Mouse (Mus musculus) limb, embryonic 13.5 days (tissue): Measurements from ENCODE around the gene Apol6. TPM values are rescaled to one million over a fixed set of nuclear protein-coding genes. Genes with fewer than 3 reads are reported as not detected.
A peak's percentile ranks its signal among the peaks of the same experiment; 100 is the strongest.
"Not testable (repeated sequence)": the region's sequence is repeated elsewhere in the genome, so short reads cannot be mapped to it uniquely, and the experiment has no call there.

Source experiments
- ATAC-seq: fragments of 200-750 bp; cut with Nextera tagmentation; 2 replicates; pipeline ENCODE4 v1.8.0; 2017; ENCODE audit warnings: low read depth, moderate number of reproducible peaks, moderate TSS enrichment; ENCODE audit not compliant: low FRiP score
- H3K27ac ChIP-seq: fragments of 300-500 bp; sonication (generic); 2 replicates; pipeline ENCODE4 v1.5.1; 2015; ENCODE audit warnings: inconsistent platforms, mild to moderate bottlenecking, moderate library complexity
- H3K27me3 ChIP-seq: fragments of 300-500 bp; sonication (generic); 2 replicates; pipeline ENCODE4 v1.6.1; 2015; ENCODE audit warnings: mild to moderate bottlenecking, inconsistent platforms
- H3K36me3 ChIP-seq: fragments of 300-500 bp; sonication (generic); 2 replicates; pipeline ENCODE4 v1.6.1; 2015; ENCODE audit warnings: inconsistent platforms, mild to moderate bottlenecking, moderate library complexity
- H3K4me1 ChIP-seq: fragments of 300-500 bp; sonication (generic); 2 replicates; pipeline ENCODE4 v1.6.1; 2015; ENCODE audit warnings: inconsistent platforms
- H3K4me2 ChIP-seq: fragments of 300-500 bp; sonication (generic); replicated peaks from 2 replicates; pipeline ENCODE4 v1.6.1; 2015; ENCODE audit warnings: inconsistent platforms, mild to moderate bottlenecking, moderate library complexity
- H3K4me3 ChIP-seq: fragments of 300-500 bp; sonication (generic); 2 replicates; pipeline ENCODE4 v1.5.1; 2015; ENCODE audit warnings: moderate library complexity, mild to moderate bottlenecking, inconsistent platforms
- H3K9ac ChIP-seq: fragments of 300-500 bp; sonication (generic); 2 replicates; pipeline ENCODE4 v1.6.1; 2015; ENCODE audit warnings: mild to moderate bottlenecking, inconsistent platforms
- H3K9me3 ChIP-seq: fragments of 300-500 bp; sonication (generic); 2 replicates; pipeline ENCODE4 v1.6.1; 2016; ENCODE audit warnings: inconsistent platforms
- WGBS: fragments of 180-500 bp; shearing (Covaris S2); methylation state at CpG from one replicate; pipeline ENCODE4 v1.1.7; 2015; 5-methylcytosine and 5-hydroxymethylcytosine counted together
- polyA plus RNA-seq: library from polyadenylated mRNA; unstranded; fragments of >200 nt; fragmentation: Nextera tagmentation; extraction: Ambion mirVana; gene quantifications from 2 replicates; pipeline ENCODE4 v1.2.1, GENCODE M21; 2015

Gene Apol6
- polyA plus RNA-seq, 1 experiment from 2014 or later, result not detected

- Histone ChIP-seq H3K27me3 (no peaks in the 10 kb centered on the region), H3K4me2 (no peak overlapping the region), H3K9me3 (peaks cover 6% of the 10 kb centered on the region), H3K27ac (peak overlapping the region; percentile 10; the same call in 1 of the 2 replicates), H3K4me3 (no peak overlapping the region), H3K36me3 (no peaks in the 10 kb centered on the region), H3K9ac (no peak overlapping the region), H3K4me1 (no peaks in the 10 kb centered on the region; the same call in 1 of the 2 replicates)
- ATAC-seq, result no peak
- WGBS, result 45% methylated on average over 6 of the region's 6 CpGs
Observed at GRCm38 (mm10) chr15:77056001-77056790, 11.7 kb downstream of the Apol6 start.

- Histone ChIP-seq H3K27me3 (no peaks in the 10 kb centered on the region), H3K4me2 (no peak overlapping the region), H3K4me3 (no peak overlapping the region), H3K27ac (no peak overlapping the region), H3K9me3 (peaks cover 6% of the 10 kb centered on the region), H3K36me3 (no peaks in the 10 kb centered on the region), H3K9ac (no peak overlapping the region), H3K4me1 (no peaks in the 10 kb centered on the region; the same call in 1 of the 2 replicates)
- no peak for ATAC-seq
- 51% methylated on average over 3 of the region's 3 CpGs for WGBS
Observed at GRCm38 (mm10) chr15:77056791-77057051, 12.2 kb downstream of the Apol6 start.

- Histone ChIP-seq H3K27ac (no peak overlapping the region), H3K27me3 (no peaks in the 10 kb centered on the region), H3K4me1 (no peaks in the 10 kb centered on the region; the same call in 1 of the 2 replicates), H3K4me2 (no peak overlapping the region), H3K36me3 (no peaks in the 10 kb centered on the region), H3K9ac (no peak overlapping the region), H3K9me3 (peaks cover 6% of the 10 kb centered on the region), H3K4me3 (no peak overlapping the region)
- ATAC-seq, result no peak
Observed at GRCm38 (mm10) chr15:77058566-77058965, 14.0 kb downstream of the Apol6 start.

- not testable (repeated sequence) for H3K4me2 ChIP-seq, H3K4me1 ChIP-seq, H3K36me3 ChIP-seq, ATAC-seq, H3K27me3 ChIP-seq, H3K4me3 ChIP-seq, H3K9me3 ChIP-seq, H3K9ac ChIP-seq, H3K27ac ChIP-seq
- WGBS, result 89% methylated on average over 4 of the region's 4 CpGs
Observed at GRCm38 (mm10) chr15:77059416-77059815, 14.9 kb downstream of the Apol6 start.

- H3K4me1 ChIP-seq, result no peaks in the 10 kb centered on the region
- H3K9me3 ChIP-seq, result peaks cover 6% of the 10 kb centered on the region
- no peaks in the 10 kb centered on the region for H3K27me3 ChIP-seq
- H3K27ac ChIP-seq, result no peak overlapping the region
- H3K36me3 ChIP-seq, result no peaks in the 10 kb centered on the region
- no peak for ATAC-seq
- no peak overlapping the region for H3K9ac ChIP-seq
- no peak overlapping the region for H3K4me2 ChIP-seq
- H3K4me3 ChIP-seq, result no peak overlapping the region
Observed at GRCm38 (mm10) chr15:77062746-77063145, 18.2 kb downstream of the Apol6 start.

- Histone ChIP-seq H3K9me3 (no peaks in the 10 kb centered on the region; the same call in 1 of the 2 replicates), H3K4me3 (no peak overlapping the region), H3K27ac (no peak overlapping the region), H3K36me3 (no peaks in the 10 kb centered on the region), H3K4me2 (no peak overlapping the region), H3K27me3 (no peaks in the 10 kb centered on the region), H3K4me1 (no peaks in the 10 kb centered on the region; the same call in 1 of the 2 replicates), H3K9ac (no peak overlapping the region)
- no peak for ATAC-seq
- WGBS, result 84% methylated on average over 6 of the region's 6 CpGs
Observed at GRCm38 (mm10) chr15:77065259-77065852, 20.8 kb downstream of the Apol6 start.

- ATAC-seq, result no peak
- no peaks in the 10 kb centered on the region; the same call in 1 of the 2 replicates for H3K9me3 ChIP-seq
- no peak overlapping the region for H3K9ac ChIP-seq
- H3K4me1 ChIP-seq, result peaks cover 4% of the 10 kb centered on the region
- no peak overlapping the region for H3K4me3 ChIP-seq
- no peaks in the 10 kb centered on the region for H3K27me3 ChIP-seq
- no peak overlapping the region for H3K4me2 ChIP-seq
- H3K27ac ChIP-seq, result no peak overlapping the region
- 79% methylated on average over 6 of the region's 6 CpGs for WGBS
- H3K36me3 ChIP-seq, result no peaks in the 10 kb centered on the region
Observed at GRCm38 (mm10) chr15:77066233-77066632, 21.7 kb downstream of the Apol6 start.

GRCm38 (mm10) chr15:77068439-77068861, 23.9 kb downstream of the Apol6 start:
- ATAC-seq, result no peak
- 0 out of 2 replicates have a peak overlapping the region, but pooled peaks have one; percentile 28 for H3K27ac ChIP-seq
- H3K9me3 ChIP-seq, result no peaks in the 10 kb centered on the region
- H3K4me1 ChIP-seq, result peaks cover 17% of the 10 kb centered on the region
- 71% methylated on average over 3 of the region's 3 CpGs for WGBS
- H3K4me2 ChIP-seq, result no peak overlapping the region
- no peak overlapping the region for H3K4me3 ChIP-seq
- H3K36me3 ChIP-seq, result no peaks in the 10 kb centered on the region
- no peaks in the 10 kb centered on the region for H3K27me3 ChIP-seq
- no peak overlapping the region for H3K9ac ChIP-seq

- no peak overlapping the region for H3K4me3 ChIP-seq
- no peak overlapping the region for H3K4me2 ChIP-seq
- no peak overlapping the region for H3K9ac ChIP-seq
- H3K4me1 ChIP-seq, result peaks cover 17% of the 10 kb centered on the region
- no peak overlapping the region for H3K27ac ChIP-seq
- no peaks in the 10 kb centered on the region for H3K27me3 ChIP-seq
- ATAC-seq, result no peak
- 88% methylated on average over 3 of the region's 3 CpGs for WGBS
- no peaks in the 10 kb centered on the region for H3K36me3 ChIP-seq
- no peaks in the 10 kb centered on the region for H3K9me3 ChIP-seq
Observed at GRCm38 (mm10) chr15:77069019-77069418, 24.5 kb downstream of the Apol6 start.

GRCm38 (mm10) chr15:77070745-77071268, 26.3 kb downstream of the Apol6 start:
- H3K27me3 ChIP-seq, result no peaks in the 10 kb centered on the region
- H3K4me2 ChIP-seq, result no peak overlapping the region
- H3K27ac ChIP-seq, result no peak overlapping the region
- no peak overlapping the region for H3K4me3 ChIP-seq
- no peaks in the 10 kb centered on the region for H3K9me3 ChIP-seq
- H3K9ac ChIP-seq, result no peak overlapping the region
- 84% methylated on average over 11 of the region's 11 CpGs for WGBS
- H3K4me1 ChIP-seq, result peaks cover 17% of the 10 kb centered on the region
- peaks cover 11% of the 10 kb centered on the region for H3K36me3 ChIP-seq
- no peak for ATAC-seq

- ATAC-seq, result no peak
- Histone ChIP-seq H3K4me1 (peaks cover 17% of the 10 kb centered on the region), H3K27me3 (no peaks in the 10 kb centered on the region), H3K27ac (no peak overlapping the region), H3K9me3 (no peaks in the 10 kb centered on the region), H3K4me3 (no peak overlapping the region), H3K36me3 (peaks cover 18% of the 10 kb centered on the region), H3K4me2 (peak overlapping the region; percentile 37), H3K9ac (no peak overlapping the region)
- WGBS, result 17% methylated on average over 10 of the region's 10 CpGs
Observed at GRCm38 (mm10) chr15:77071501-77071900, 27.0 kb downstream of the Apol6 start.

- Histone ChIP-seq H3K9me3 (no peaks in the 10 kb centered on the region), H3K4me3 (no peak overlapping the region), H3K4me2 (no peak overlapping the region), H3K4me1 (peaks cover 17% of the 10 kb centered on the region), H3K36me3 (peaks cover 29% of the 10 kb centered on the region), H3K9ac (no peak overlapping the region), H3K27ac (no peak overlapping the region; the same call in 1 of the 2 replicates), H3K27me3 (no peaks in the 10 kb centered on the region)
- WGBS, result 81% methylated on average over 4 of the region's 4 CpGs
- ATAC-seq, result no peak
Observed at GRCm38 (mm10) chr15:77072556-77073163, 28.1 kb downstream of the Apol6 start.
